Mouse (Mus musculus): ENCODE measurements around the gene Sh3yl1.

The Sh3yl1 gene

DNA sequence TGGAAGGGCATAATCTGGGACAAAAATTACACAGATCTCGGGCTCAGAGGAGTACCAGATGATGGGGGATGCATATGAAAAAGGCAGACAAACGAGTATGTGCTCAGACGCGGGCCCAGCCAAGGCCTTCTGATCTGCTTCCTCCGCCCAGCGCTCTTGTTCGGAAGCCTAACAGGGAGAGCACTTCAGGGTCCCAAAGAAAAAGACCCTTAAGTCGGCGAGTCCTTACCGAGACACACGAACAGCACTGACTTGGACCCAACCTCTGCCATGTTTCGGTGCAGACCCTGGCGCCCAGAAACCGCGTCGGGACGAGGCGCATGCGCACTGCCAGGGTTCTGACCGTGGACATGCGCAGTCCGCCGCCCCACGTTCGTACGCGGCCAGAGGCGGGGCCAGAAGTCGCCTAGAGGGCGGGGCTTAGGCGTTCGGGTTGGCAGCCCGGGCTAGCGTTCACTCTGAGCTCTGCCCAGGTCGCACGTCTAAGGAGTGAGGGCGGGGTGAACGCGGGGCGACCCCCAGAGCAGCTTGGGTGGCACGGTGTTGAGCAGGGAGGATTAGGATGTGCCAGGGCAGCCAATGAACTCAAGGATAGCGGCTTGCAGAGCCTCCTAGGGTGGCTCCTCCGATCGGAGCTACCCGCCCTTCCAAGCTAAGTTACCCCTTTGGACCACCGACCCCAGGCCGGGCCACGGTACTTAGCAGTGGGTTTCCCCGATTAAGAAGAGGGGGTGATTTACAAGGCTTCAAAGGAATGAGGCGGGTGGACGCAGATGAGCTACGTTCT lies at the start of gene Sh3yl1, which contains the start of gene Acp1:
Gene Sh3yl1, plus strand, starts transcription at position 408 of the 787 bp plus-strand sequence.
Gene Acp1, minus strand, starts transcription at position 329 of the 787 bp plus-strand sequence.
- peak; percentile 88 to 90 for DNase-seq

DNA sequence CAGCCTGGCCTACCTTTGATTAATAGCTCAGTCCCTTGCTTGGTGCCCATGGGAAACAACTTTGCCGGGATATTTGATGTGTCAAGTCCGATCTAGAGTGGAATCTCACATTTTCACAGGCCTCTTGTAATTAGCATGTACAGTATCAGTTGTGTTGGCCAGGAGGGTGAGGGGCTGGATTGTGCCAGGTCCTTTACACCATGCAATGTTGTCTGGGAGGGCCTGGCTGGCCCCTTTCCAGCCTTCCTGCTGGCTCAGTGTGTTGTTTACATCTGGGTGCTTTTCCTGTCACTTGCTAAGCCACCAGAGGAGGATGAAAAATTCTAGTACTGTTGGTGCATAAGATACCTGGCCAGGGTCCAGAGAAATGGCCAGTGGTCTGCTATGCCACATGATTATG lies 47.1 kb upstream of the Sh3yl1 start:
- no peak for DNase-seq

DNA sequence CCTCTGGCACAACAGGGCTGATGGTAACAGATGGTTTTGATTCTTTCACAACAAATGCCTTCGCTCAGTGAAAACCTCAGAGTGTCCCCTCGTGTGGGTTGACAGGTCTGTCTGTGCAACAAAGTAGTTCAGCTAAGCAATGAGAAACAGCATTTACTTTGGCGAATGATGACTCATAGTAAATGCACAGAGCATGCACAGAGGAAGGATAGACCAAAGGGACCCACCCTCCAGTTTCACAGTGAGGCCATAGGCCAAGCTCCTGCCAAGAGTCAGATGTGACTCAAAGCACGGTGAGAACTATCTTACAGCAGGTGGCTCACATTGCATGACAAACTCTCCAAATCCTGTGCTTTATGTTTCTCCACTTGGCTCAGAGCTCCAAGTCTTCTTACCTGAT lies 45.7 kb upstream of the Sh3yl1 start:
- DNase-seq = no peak

DNA sequence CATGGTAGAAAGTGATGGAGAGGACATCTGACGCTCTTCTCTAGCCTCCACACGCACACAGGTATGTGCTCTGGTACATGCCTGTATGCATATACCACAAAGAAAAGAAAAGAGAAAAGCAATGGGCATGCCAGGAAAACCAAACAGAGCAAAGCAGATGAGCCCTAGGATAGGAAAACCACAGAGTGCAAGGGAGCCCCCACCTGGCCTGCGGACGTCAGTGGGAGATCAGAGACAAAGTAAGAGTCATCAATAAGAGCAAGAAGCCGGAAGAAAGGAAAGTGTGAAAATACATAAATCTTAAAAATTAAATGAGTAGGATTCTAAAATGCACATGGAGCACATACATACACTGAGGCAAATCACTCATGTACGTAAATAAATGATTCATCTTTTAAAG lies 32.0 kb upstream of the Sh3yl1 start:
- DNase-seq = no peak

DNA sequence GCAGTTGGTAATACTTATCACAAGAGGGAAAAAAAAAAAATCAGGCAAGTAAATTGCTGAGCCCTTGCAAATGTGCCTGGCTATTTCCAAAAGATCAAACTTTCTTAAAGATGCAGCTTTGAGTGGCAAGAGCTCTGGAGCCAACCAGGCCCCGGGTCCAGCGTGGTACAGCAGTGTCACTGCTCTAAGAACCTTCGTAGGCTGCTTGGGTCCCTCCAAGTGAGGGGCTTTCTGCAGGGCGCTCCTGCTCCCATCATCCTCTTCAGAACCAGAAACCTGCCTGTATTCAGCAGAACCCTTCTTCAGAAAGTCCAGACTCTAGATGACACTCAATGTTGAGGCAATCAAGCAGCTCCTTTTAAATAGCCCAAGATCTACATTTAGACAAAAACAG lies 27.9 kb upstream of the Sh3yl1 start:
- DNase-seq = no peak

DNA sequence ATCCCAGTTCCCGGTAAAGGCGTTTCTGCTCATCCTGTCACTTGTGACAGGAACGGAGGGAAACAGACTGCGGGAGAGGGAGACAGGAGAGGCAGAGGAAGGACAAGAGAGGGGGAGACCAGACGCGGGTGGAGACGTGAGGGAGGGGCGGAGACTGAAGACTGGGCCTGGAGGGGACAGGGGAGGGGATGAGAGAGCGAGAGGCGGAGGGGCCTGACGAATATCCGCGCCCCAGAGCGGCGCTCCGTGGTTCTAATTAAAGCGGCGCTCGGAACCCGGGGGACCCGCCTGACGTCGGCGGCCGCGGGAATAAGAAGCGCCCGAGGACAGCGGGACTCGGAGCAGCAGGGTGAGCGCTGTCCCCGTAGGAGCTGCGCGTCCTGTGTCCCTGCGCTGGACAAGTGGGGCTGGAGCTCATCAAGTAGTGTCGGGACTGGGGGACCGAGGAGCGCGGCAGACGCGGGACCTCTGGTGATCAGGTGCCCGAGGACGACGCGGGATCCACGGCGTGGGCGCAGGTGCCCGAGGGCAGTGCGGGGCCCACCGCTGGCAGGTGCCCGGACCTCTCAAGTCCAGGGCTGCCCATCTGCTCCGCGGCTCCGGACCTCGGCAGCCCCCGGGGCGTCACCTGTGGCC lies 27.4 kb upstream of the Sh3yl1 start, which contains the start of gene Alkal2:
Gene Alkal2, plus strand, starts transcription at position 337 of the 636 bp plus-strand sequence.
- no peak for DNase-seq

DNA sequence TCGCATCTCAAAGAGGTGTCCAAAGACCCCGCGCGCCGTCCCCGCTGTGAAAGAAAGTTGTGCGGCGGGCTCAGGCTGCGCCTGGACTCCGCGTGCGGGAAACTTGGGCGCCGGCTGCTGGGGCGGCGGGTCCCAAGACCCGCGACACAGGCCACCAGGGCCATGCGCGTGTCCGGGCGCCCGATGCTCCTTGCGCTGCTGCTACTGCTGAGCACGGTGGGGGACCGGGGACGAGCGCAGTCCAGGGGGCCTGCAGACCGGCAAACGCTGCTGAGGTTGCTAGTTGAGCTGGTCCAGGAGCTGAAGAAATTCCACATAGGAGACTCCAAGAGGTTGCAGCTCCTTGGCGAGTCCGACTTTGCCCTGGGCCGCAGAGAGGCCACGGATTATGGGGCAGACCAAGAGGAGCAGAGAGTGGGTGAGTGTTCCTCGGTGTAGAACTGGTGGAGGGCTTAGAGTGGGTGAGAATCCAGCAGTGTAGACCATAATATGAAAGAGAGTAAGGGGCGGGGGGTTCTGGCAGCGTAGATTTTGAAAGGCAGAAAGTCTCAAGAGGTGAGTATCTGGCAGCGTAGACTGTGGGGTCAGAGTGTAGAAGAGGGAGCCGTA lies 26.7 kb upstream of the Sh3yl1 start:
- DNase-seq = no peak

DNA sequence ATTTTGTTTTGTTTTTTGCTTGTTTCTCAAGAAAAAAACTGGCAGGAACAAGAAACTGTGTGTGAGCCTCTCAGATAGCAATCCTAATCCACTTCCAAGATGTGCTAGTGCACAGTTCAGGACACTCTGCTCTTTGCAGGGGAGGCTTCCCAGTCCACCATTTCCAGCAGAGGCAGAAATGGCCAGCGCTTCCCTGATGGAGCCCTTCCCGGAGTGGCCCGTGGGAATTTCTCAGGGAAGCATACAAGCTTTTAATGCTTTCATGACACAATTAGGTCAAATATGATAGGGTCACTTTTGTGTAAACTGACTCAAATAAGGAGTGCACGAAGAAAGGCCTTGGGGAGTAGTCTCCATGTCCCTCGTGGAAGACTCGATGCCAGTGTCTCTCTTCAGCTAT lies 25.6 kb upstream of the Sh3yl1 start:
- no peak for DNase-seq

DNA sequence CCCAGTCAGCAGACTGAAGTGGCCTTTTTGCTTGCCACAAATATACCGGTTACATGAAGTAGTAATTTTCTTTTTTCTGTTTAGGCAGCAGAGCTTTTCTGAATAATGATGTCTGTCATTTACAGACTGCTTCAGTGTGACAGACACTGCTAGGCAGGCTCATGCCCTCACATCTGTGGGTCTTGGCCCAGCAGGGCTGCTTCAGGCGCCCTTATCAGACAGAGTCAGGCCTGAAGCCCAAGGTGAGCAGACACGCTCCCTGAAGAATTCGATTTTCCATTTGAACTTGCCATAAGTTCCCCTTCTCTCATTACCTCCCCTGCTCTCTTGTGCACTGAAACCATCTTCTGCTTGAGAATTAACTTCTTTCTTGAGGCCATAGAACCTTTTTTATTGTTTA lies 23.5 kb upstream of the Sh3yl1 start:
- DNase-seq = no peak

DNA sequence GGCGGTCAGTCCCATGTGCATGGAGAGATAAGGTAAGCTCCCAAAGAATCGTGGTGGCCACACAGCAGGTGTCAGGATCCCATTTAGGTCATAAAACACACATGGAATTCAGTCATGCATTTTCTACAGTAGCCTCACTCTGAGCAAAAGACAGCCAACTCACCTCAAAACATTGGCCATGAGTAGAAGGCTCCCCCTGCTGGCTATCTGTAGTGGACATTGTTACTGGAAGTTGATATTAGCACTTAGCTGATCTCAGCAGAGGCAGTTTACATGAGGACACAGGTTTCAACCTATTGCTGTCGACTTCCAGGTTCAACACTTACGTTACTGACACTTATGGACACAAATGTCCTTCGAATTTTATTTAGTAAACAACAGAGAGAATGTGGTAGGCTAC lies 21.4 kb upstream of the Sh3yl1 start:
- no peak for DNase-seq

DNA sequence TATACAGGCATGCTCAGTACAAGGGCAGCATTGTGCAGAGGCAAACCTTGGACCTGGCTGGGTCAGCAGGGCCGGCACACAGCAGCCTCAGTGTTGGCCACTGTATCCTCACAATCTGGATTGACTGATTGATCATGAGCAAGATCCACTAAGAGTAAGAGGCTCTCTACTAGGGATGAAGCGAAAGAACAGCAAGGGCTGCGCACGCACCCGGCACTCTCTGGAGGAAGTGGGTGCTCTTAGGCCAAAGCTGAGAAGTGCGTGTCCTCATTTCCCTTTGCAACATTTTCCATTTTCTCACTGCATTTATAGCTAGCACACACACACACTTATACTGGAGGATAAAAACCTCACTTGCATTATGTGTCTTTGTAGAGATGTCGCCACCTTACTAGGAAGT lies 20.0 kb upstream of the Sh3yl1 start:
- no peak for DNase-seq

DNA sequence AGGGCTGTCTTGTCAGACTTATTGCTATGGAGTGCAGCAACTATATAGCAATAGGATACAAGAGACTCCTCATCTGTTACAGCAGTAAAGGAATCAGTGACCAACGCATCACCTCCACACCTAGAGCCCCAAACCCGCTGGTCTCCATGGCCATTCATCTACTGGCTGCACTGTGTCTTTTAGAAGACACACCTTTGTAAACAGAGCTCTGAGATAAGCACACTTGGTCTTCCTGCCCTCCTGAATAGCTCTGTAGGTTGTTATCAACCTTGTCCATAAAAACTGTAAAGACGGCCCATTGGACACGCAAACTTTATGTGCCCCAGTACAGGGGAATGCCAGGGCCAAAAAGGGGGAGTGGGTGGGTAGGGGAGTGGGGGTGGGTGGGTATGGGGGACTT lies 14.4 kb upstream of the Sh3yl1 start:
- no peak for DNase-seq

DNA sequence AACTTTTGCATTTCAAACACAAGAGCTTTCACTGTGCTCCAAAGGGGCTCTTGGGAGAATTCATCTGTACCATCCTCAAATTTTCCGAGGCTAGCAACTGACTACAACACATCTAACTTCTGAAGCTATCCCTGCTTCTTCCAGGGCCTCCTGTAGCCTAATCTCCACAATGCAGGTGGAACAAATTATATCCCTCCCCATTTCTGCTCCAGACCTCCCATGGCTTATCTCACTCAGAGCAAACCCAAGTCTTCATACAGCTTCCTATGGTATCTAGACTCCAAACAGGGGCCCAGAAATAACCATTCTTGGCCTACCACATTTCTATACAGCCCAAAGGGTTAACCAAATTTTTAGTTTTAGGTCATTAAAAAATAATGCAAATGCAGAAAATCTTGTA lies 2.8 kb upstream of the Sh3yl1 start:
- DNase-seq = no peak

DNA sequence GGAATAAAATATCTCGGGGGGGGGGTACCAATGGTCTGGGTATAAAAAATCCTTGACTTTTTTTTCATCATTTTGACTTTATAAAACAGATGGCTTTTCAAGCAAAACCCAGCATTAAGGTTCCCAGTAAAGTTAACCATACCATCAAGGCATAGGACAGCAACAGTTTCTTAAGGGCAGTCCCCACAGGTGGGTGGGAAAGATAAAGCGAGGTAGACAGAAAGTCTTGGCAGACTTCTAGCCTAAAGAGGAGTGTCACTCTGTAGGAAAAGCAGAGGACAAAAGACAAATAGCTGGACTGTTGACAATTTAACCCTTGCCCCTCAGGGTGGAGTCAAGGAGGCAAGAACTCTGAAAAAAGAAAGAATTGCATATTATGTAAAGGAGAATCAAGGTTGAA lies 1.6 kb upstream of the Sh3yl1 start:
- no peak for DNase-seq

DNA sequence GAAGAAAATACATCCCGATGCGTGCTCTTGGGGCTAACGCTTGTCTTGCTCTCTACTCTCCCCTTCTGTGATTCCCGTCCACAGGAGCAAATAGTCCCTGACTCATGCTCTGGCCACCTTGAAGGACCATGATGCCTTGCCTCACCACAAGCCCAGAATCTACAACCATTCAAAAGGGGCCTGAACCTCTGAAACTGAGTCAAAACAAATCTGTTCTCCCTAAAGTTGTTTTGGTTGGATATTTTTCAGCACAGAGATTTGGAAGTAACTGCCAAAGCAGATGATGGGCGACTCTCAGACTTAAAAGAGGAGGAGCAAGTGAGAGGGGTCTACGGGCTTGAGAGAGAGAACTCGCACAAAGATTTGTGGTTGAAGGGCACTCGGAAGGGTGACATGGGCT lies 608 bp upstream of the Sh3yl1 start:
- no peak for DNase-seq

DNA sequence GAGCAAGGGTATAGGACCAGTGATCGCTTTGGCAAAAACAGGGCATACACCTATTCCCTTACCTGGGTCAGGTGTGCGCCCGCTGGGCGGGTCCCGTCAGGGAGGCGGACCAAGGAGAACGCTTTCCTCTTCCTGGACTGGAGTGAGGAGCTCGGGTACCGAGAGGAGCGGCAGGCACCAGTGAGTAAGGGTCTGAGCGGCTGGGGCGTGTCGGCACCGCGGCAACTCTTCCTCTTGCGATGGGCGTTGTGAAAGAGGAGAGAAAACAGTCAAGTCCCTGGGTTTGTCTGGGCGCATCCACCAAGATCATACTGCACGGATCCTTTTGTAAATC lies 547 bp downstream of the Sh3yl1 start:
- peak; percentile 41 to 42 for DNase-seq

DNA sequence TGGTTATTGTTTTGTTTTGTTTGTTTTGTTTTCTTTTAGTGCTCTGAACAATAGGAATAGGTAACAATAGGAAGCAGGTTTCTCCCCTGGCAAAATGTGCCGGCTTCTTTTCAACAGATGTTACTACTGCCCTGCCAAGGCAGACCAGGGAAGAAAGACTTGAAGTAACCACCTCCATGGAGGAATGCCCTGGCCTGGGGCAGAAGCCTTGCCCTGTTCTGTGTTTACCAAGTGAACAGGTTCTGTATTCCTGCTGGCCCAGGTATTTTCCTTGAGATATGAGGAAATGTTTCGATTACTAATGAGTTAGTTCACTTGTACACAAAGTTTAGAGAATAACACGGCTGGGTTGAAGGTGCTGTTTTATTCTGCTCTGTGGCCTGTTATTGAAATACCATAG lies 1.4 kb downstream of the Sh3yl1 start:
- DNase-seq = no peak

DNA sequence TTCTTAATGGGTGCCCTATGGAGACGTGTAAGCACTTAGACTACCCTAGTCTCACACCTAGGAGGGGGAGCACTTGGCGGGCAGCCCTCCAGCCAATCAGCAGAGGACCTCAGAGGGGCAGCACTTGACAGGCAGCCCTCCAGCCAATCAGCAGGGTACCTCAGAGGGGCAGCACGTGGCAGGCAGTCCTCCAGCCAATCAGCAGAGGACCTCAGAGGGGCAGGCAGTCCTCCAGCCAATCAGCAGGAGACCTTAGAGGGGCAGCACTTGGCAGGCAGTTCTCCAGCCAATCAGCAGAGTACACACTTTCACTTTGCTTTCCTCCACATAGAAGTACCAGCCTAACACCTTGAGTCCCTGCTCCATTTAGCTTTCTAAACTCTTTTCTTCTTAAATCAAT lies 10.9 kb downstream of the Sh3yl1 start:
- no peak for DNase-seq

DNA sequence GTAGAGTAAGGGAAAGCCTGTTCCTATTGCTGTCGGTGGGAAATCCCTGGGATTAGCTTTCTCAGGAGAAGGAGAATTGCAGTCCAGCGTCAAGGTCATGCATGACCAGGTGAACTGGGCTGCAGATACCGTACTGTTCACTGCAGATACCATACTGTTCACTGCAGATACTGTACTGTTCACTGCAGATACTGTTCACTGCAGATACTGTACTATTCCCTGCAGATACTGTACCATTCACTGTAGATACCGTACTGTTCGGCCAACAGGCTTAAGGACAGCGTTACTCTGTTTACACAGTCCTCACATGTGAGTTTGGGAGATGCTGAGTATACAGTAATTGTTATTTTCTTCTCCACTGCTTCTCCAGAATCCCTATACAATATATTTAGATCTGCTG lies 16.7 kb downstream of the Sh3yl1 start:
- no peak for DNase-seq

DNA sequence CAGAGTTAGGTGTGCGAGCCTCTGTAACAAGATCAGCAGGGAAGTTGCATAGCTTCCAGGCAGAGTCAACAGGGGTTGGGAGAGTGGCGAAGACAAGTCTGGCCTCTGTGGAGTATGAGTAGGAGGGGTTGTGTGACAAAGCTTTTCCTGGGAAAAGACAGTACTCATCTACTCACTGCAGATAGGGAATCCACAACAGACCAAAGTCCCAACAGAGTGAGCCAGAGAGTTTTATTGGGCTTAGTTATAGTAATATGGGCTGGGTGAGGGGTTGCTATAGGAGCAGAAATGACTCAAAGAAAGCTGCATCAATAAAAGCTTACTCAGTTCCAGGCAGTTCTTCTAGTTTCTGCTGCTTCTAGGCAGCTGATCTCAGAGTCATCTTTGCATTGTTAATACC lies 21.8 kb downstream of the Sh3yl1 start:
- DNase-seq = no peak

DNA sequence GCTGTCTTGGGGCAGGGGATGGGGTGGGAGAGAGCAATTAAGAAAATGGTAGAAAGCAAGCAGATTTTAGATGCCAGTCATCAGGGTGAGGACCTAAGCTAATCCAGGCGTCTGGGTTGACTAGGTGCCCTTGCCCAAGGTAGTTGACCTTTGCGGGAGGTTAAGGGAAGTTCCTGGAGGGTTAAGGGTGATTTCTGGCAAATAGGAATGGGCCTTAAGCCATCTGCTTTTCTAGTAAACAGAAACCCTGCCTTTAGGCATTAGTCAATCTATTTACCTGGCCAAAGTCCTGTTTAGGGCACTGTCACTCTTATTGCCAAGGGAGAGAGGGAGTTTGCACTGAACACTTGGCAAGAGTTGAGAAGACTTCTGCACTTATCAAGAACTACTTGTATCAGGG lies 25.4 kb downstream of the Sh3yl1 start:
- DNase-seq = no peak

DNA sequence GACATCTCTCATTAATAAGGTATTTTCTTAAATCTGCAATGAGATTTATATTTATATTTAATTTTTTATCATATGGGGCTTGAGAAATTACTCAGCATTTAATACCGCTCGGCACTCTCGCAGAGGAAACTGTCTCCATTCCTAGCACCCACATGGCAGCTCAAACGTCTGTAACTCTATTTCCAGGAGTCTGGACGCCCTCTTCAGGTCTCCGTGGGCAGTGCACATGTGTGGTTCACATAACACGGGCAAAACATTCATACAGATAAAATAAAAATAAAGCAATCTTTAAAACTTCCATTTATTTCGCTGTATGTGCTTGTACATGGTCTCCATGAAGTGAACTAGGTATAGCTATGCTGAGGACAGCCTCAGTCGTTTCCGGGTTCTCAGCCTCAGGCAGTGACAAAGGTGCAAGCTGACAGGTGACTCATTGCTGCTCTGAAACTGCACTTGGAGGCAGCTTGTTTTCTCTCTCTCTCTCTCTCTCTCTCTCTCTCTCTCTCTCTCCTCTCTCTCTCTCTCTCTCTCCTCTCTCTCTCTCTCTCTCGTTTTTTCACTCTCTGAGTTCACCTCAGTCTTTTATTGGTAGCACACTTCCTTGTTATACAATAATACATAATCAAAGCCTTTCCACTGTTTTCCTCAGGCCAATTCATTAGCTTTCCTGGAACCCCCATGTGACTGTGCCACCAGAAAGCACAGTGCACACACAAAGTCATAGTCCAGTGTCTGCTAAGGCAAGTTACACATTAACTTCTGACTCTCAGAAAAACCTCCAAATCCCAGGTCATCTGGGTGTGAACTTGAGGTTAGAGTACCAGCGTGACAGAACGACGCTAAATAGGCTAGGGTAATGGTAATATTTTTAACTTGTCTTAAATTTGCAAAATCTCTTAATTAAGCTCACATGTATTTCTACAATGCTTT lies 31.9 kb downstream of the Sh3yl1 start:
- DNase-seq = no peak

DNA sequence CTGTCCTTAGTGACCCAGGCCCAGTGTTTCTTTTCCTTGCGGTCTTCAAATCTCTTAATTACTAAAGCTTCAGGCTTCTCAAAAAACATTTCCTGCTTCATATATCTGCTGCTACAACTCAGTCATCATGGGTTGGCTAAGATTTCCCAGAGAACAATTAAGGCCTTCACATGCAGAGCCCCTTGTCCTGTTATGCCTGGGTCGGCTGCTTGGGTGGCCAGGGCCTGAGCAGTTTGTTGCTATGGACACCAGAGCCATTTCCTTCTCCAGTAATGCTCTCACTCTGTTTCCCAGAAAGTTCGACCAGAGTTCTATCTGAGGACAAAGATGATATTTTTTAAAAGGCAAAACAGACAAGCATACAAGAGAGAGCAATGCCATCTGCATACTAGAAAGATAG lies 32.7 kb downstream of the Sh3yl1 start:
- no peak for DNase-seq

Data from thymus, adult 18-20 months (tissue).